Mouse (Mus musculus): ENCODE measurements around the gene Chkb. TPM values are rescaled to one million over a fixed set of nuclear protein-coding genes. Genes with fewer than 3 reads are reported as not detected.

Gene Chkb
- total RNA-seq, 2 experiments from 2014 or later: 35.4 to 39.7 TPM

DNA sequence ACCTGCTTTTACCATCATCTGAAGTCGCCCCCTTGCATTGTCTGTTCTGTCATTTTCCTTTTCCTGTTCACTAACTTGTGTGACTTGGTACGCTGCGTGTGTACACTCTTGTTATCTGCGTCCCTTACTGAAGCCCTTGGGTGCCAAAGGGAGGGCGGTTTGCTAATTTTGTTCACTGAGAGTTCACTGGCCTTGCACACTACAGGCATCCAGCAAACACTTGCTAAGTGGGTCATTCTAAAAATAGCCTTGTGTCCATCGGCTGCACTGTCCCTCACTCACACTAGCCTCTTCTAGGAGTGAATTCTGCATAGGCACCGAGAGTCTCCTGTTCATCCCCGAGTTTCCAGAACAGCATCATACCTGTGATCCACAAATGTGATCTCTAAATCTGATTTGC is 14.4 kb downstream of the Chkb start:
- no peak for DNase-seq (ENCODE audit: low spot score in 2 of 2)
- intact Hi-C loops (cut with DNase I): no loop called here

- intact Hi-C loops (cut with DNase I): no loop called here
- DNase-seq (ENCODE audit: low spot score in 2 of 2): no peak
These were observed 19.6 kb downstream of the Chkb start, which contains the start of gene Syce3 for GRCm38 (mm10) chr15:89410118-89410517. Syce3 (minus strand) TSS chr15:89410503.

GRCm38 (mm10) chr15:89406691-89407090 is 23.0 kb downstream of the Chkb start:
- DNase-seq (ENCODE audit: low spot score in 2 of 2): no peak
- intact Hi-C loops (cut with DNase I): no loop called here

DNA sequence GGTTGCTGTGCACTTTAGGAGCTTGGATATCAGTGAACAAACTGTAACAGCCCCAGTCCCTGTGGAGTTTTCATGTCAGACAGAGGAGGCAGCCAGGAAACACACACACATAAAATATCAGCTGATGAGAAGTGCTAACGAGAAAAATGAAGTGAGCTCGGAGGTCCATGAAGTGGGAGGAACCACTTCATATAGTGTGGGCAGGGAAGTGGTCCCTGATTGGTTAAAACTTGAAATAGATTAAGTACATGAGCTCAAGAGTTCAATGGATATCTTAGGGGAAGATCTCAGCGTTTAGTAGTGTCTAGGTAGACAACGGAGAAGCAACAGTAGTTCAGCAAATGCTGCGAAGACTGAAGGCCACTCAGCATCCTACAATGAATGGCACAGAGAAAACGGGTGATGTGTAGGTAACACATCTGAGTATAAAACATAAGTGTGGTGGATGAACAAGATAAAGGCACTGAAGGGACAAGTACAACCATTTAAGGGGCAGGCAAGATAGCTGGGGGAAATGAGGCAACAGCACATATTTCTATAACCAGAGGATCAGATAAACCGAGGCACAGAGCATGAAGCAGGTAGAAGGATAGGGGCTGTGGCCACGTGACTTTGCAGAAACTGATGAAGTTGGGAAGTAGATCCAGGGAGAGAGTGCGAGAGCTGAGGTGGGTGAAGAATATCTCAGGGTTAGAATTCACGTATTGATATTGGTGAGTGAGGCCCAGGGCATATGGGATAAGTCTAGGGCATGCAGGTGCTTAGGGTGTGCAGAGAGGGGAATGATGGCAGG is 24.7 kb downstream of the Chkb start:
- DNase-seq (ENCODE audit: low spot score in 2 of 2): no peak
- intact Hi-C loops (cut with DNase I): no loop called here

DNA sequence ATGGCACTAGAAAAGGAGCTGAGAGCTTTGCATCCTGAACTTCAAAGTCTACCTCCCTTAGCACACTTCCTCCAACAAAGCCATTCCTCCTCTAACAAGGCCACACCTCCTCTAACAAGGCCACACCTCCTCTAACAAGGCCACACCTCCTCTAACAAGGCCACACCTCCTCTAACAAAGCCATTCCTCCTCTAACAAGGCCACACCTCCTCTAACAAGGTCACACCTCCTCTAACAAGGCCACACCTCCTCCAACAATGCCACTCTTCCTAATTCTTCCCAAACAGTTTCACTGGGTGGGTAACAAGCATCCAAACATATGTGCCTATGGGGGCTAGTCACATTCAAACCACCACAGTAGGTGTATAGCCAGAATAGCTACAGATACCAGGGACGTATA is 27.2 kb downstream of the Chkb start:
- intact Hi-C loops (cut with DNase I): no loop called here
- no peak for DNase-seq (ENCODE audit: low spot score in 2 of 2)

GRCm38 (mm10) chr15:89399716-89400115 is 30.0 kb downstream of the Chkb start:
- DNase-seq (ENCODE audit: low spot score in 2 of 2): no peak
- intact Hi-C loops (cut with DNase I): no loop called here

DNA sequence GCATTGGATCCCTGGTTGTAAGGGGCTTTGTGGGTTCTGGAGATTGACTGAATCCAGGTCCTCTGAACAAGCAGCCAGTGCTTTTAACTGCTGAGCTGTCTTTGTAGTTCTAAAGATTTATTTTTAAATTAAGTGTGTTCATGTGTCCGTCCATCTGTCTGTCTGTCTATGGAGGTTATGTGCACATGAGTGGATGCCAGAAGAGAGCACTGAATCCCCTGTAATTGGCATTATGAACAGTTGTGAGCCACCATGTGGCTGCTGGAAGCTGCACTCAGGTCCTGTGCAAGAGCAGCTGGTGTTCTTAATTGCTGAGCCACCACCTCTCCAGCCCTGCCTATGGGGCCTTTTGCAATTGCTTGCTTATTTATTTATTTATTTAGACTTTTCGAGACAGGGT is 31.6 kb downstream of the Chkb start:
- no peak for DNase-seq (ENCODE audit: low spot score in 2 of 2)
- intact Hi-C loops (cut with DNase I): no loop called here

GRCm38 (mm10) chr15:89396883-89397282 is 32.8 kb downstream of the Chkb start:
- intact Hi-C loops (cut with DNase I): no loop called here
- DNase-seq (ENCODE audit: low spot score in 2 of 2): no peak

- no peak for DNase-seq (ENCODE audit: low spot score in 2 of 2)
- intact Hi-C loops (cut with DNase I): no loop called here
These were observed 39.6 kb downstream of the Chkb start for GRCm38 (mm10) chr15:89390081-89390480.

GRCm38 (mm10) chr15:89387127-89387526 is 42.6 kb downstream of the Chkb start:
- intact Hi-C loops (cut with DNase I): no loop called here
- DNase-seq (ENCODE audit: low spot score in 2 of 2): no peak

DNA sequence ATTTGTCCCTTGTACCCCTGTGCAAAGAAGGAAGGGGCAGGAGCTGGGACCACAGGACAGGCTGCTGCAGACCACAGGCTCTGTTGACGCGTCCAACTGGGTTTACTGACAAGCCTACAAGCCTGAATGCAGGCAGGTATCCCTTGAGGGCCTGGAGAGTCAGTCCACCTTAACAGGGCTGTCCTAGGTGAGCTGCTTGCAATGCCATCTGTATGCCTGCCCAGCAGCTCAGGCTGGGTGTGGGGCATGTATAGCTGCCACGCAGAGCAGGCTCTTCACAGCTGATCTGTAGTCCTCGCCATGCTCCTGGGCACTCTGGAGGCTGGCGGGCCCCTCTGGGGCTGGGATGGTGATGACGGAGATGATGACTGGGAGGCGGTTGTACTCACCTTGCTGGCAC is 45.1 kb downstream of the Chkb start, which contains the start of gene Klhdc7b:
TSS of gene Klhdc7b (plus strand) at position 301 of the 400 bp plus-strand sequence.
- no peak for DNase-seq (ENCODE audit: low spot score in 2 of 2)
- intact Hi-C loops (cut with DNase I): no loop called here

- intact Hi-C loops (cut with DNase I): loop anchor here (5.0 kb wide), 1 partner anchor 88 kb away; no protein-coding TSS in a partner anchor
- DNase-seq (ENCODE audit: low spot score in 2 of 2): no peak
These were observed 50.3 kb downstream of the Chkb start for GRCm38 (mm10) chr15:89379429-89379828.

- intact Hi-C loops (cut with DNase I): loop anchor here (5.0 kb wide), 1 partner anchor 88 kb away; no protein-coding TSS in a partner anchor
- DNase-seq (ENCODE audit: low spot score in 2 of 2): no peak
These were observed 50.8 kb downstream of the Chkb start, which contains the start of gene Odf3b for GRCm38 (mm10) chr15:89378831-89379401. Odf3b (minus strand) TSS chr15:89379282.

- DNase-seq (ENCODE audit: low spot score in 2 of 2): no peak
- intact Hi-C loops (cut with DNase I): loop anchor here (5.0 kb wide), 1 partner anchor 89 kb away; no protein-coding TSS in a partner anchor
These were observed 51.5 kb downstream of the Chkb start for GRCm38 (mm10) chr15:89377938-89378828.

DNA sequence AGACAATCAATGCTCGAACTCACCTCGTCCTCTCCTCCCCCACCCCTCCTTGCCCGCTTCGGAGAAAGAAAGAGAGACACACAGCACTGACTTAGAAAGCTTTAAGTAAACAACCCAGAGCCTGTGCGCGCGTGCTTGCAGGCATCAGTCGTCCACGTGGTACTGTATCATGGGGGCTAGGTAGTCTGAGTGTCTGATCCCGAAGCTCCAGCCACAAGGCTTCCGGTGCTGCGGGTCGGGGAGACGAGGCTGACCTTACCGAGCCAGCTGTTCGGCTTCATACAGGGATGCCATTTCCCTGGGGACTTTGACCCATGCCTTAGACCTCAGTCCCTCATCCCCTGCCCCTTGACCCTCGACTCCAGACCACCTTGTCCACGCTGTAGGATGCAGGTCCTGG is 52.3 kb downstream of the Chkb start:
- intact Hi-C loops (cut with DNase I): loop anchor here (5.0 kb wide), 1 partner anchor 90 kb away; no protein-coding TSS in a partner anchor
- DNase-seq (ENCODE audit: low spot score in 2 of 2): no peak

DNA sequence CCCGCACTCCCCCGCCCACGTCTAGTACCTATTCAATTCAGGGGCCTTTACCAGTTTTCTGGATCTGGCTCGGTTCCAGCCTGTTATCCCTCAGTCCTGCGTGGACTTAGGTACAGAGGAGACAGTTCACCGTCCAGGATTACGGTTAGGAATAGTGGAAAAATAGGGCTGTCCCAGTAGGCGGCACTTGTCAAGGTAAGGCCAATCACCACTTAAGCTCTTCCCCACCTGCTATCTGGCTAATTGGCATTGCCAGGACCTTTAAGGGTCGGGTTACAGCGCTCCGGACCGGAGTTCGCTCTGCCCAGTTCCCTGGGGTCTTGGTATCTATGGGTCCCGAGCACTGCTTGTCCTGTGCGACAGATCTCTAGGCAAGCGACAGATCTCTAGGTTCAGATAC is 52.8 kb downstream of the Chkb start, which contains the start of gene Tymp:
TSS of gene Tymp (minus strand) at position 83 of the 400 bp plus-strand sequence.
- intact Hi-C loops (cut with DNase I): loop anchor here (5.0 kb wide), 1 partner anchor 90 kb away; no protein-coding TSS in a partner anchor
- DNase-seq (ENCODE audit: low spot score in 2 of 2): no peak
